Mouse (Mus musculus) limb, embryonic 11.5 days (tissue): Measurements from ENCODE around the gene Ciao1. TPM values are rescaled to one million over a fixed set of nuclear protein-coding genes. Genes with fewer than 3 reads are reported as not detected.
A peak's percentile ranks its signal among the peaks of the same experiment; 100 is the strongest.

ENCODE experiments used
- ATAC-seq: fragments of 200-750 bp; cut with Nextera tagmentation; 2 replicates; pipeline ENCODE4 v1.8.0; 2017; ENCODE audit warnings: low read depth; ENCODE audit not compliant: insufficient number of reproducible peaks, low FRiP score, low TSS enrichment
- DNase-seq: peaks from one replicate; pipeline ENCODE4 v3.0.0-alpha.2; 2015; ENCODE audit warnings: low spot score
- H3K27ac ChIP-seq: fragments of 300-500 bp; sonication (generic); replicated peaks from 2 replicates; pipeline ENCODE4 v1.5.1; 2014; ENCODE audit warnings: low read depth, mild to moderate bottlenecking, low read length
- H3K27me3 ChIP-seq: fragments of 300-500 bp; sonication (generic); 2 replicates; pipeline ENCODE4 v1.6.1; 2014; ENCODE audit warnings: mild to moderate bottlenecking, low read length, mixed read lengths; ENCODE audit not compliant: control insufficient read depth, insufficient read depth
- H3K36me3 ChIP-seq: fragments of 300-500 bp; sonication (generic); 2 replicates; pipeline ENCODE4 v1.6.1; 2014; ENCODE audit warnings: mild to moderate bottlenecking, low read length, moderate library complexity, mixed read lengths; ENCODE audit not compliant: control insufficient read depth, insufficient read depth
- H3K4me1 ChIP-seq: fragments of 300-500 bp; sonication (generic); 2 replicates; pipeline ENCODE4 v1.6.1; 2014; ENCODE audit warnings: low read length, mixed read lengths; ENCODE audit not compliant: control insufficient read depth, insufficient read depth
- H3K4me2 ChIP-seq: fragments of 300-500 bp; sonication (generic); 2 replicates; pipeline ENCODE4 v1.6.1; 2014; ENCODE audit warnings: low read depth, mild to moderate bottlenecking, moderate library complexity; ENCODE audit not compliant: severe bottlenecking
- H3K4me3 ChIP-seq: fragments of 300-500 bp; sonication (generic); 2 replicates; pipeline ENCODE4 v1.5.1; 2014; ENCODE audit warnings: low read depth, low read length
- H3K9ac ChIP-seq: fragments of 300-500 bp; sonication (generic); 2 replicates; pipeline ENCODE4 v1.6.1; 2014; ENCODE audit warnings: mild to moderate bottlenecking, low read length
- H3K9me3 ChIP-seq: fragments of 300-500 bp; sonication (generic); 2 replicates; pipeline ENCODE4 v1.6.1; 2016; ENCODE audit warnings: low read length; ENCODE audit not compliant: control insufficient read depth
- WGBS: fragments of 180-500 bp; shearing (Covaris S2); extraction: QIAGEN DNeasy Blood & Tissue Kit; methylation state at CpG from one replicate; pipeline ENCODE4 v1.1.7; 2014; 5-methylcytosine and 5-hydroxymethylcytosine counted together
- polyA plus RNA-seq: library from polyadenylated mRNA; unstranded; fragments of >200 nt; fragmentation: Nextera tagmentation; extraction: Ambion mirVana; gene quantifications from 2 replicates; pipeline ENCODE4 v1.2.1, GENCODE M21; 2014

Gene Ciao1
- polyA plus RNA-seq, 1 experiment from 2014 or later = 61.2 TPM

GRCm38 (mm10) chr2:127252787-127253186 lies 5.2 kb upstream of the Ciao1 start:
- Histone ChIP-seq H3K4me2 (no peak overlapping the region), H3K27ac (no peak overlapping the region), H3K9me3 (no peaks in the 10 kb centered on the region), H3K4me1 (0 out of 2 replicates have a peak, but pooled peaks cover 5% of the 10 kb centered on the region), H3K27me3 (no peaks in the 10 kb centered on the region), H3K4me3 (no peak overlapping the region), H3K36me3 (peaks cover 3% of the 10 kb centered on the region; the same call in 1 of the 2 replicates), H3K9ac (no peak overlapping the region)
- DNase-seq = no peak
- 74% methylated on average over 5 of the region's 5 CpGs for WGBS
- no peak for ATAC-seq

GRCm38 (mm10) chr2:127251880-127252527 lies 4.4 kb upstream of the Ciao1 start:
- H3K4me2 ChIP-seq = no peak overlapping the region

GRCm38 (mm10) chr2:127251457-127251856 lies 3.8 kb upstream of the Ciao1 start:
- no peaks in the 10 kb centered on the region for H3K36me3 ChIP-seq
- no peak overlapping the region for H3K27ac ChIP-seq
- H3K4me3 ChIP-seq = no peak overlapping the region
- no peaks in the 10 kb centered on the region for H3K27me3 ChIP-seq
- DNase-seq (no peak), ATAC-seq (no peak)
- 0 out of 2 replicates have a peak, but pooled peaks cover 5% of the 10 kb centered on the region for H3K4me1 ChIP-seq
- no peaks in the 10 kb centered on the region for H3K9me3 ChIP-seq
- no peak overlapping the region for H3K9ac ChIP-seq
- 88% methylated on average over 3 of the region's 3 CpGs for WGBS
- no peak overlapping the region for H3K4me2 ChIP-seq

More at GRCm38 (mm10) chr2:127251880-127252527, 4.4 kb upstream of the Ciao1 start:
- no peak overlapping the region for H3K9ac ChIP-seq
- 64% methylated on average over 3 of the region's 3 CpGs for WGBS
- H3K4me1 ChIP-seq = 0 out of 2 replicates have a peak, but pooled peaks cover 5% of the 10 kb centered on the region
- no peaks in the 10 kb centered on the region for H3K9me3 ChIP-seq
- H3K27me3 ChIP-seq = no peaks in the 10 kb centered on the region
- no peak for ATAC-seq
- no peak overlapping the region for H3K4me3 ChIP-seq
- no peak overlapping the region for H3K27ac ChIP-seq
- H3K36me3 ChIP-seq = peaks cover 3% of the 10 kb centered on the region; the same call in 1 of the 2 replicates
- DNase-seq = no peak

- ATAC-seq (no peak), DNase-seq (no peak)
- Histone ChIP-seq H3K27ac (no peak overlapping the region), H3K4me3 (no peak overlapping the region), H3K4me1 (0 out of 2 replicates have a peak, but pooled peaks cover 5% of the 10 kb centered on the region), H3K9ac (no peak overlapping the region), H3K27me3 (no peaks in the 10 kb centered on the region), H3K9me3 (no peaks in the 10 kb centered on the region), H3K4me2 (no peak overlapping the region), H3K36me3 (peaks cover 5% of the 10 kb centered on the region; the same call in 1 of the 2 replicates)
- 90% methylated on average over 9 of the region's 9 CpGs for WGBS
Observed at GRCm38 (mm10) chr2:127250291-127251008, 2.8 kb upstream of the Ciao1 start.

- Histone ChIP-seq H3K9ac (peak overlapping the region; percentile 66), H3K27ac (no peak overlapping the region), H3K4me2 (peak overlapping the region; percentile 97), H3K36me3 (peaks cover 7% of the 10 kb centered on the region; the same call in 1 of the 2 replicates), H3K9me3 (no peaks in the 10 kb centered on the region), H3K4me3 (peak overlapping the region; percentile 72), H3K4me1 (0 out of 2 replicates have a peak, but pooled peaks cover 5% of the 10 kb centered on the region), H3K27me3 (no peaks in the 10 kb centered on the region)
- under 1% methylated on average over 38 of the region's 39 CpGs for WGBS
- ATAC-seq (peak; percentile 57), DNase-seq (peak; percentile 48)
Observed at GRCm38 (mm10) chr2:127248334-127249004, 853 bp upstream of the Ciao1 start.

- H3K36me3 ChIP-seq = peaks cover 38% of the 10 kb centered on the region
- no peaks in the 10 kb centered on the region for H3K27me3 ChIP-seq
- no peak overlapping the region for H3K27ac ChIP-seq
- no peaks in the 10 kb centered on the region for H3K9me3 ChIP-seq
- H3K4me1 ChIP-seq = no peaks in the 10 kb centered on the region
- H3K4me3 ChIP-seq = no peak overlapping the region
- no peak overlapping the region for H3K9ac ChIP-seq
- WGBS = 92% methylated on average over 2 of the region's 2 CpGs
- H3K4me2 ChIP-seq = no peak overlapping the region
- no peak for DNase-seq
- no peak for ATAC-seq
Observed at GRCm38 (mm10) chr2:127240065-127240464, 7.6 kb downstream of the Ciao1 start.

GRCm38 (mm10) chr2:127237897-127238610 lies 9.6 kb downstream of the Ciao1 start:
- no peak overlapping the region for H3K4me3 ChIP-seq
- no peaks in the 10 kb centered on the region for H3K27me3 ChIP-seq
- 95% methylated on average over 11 of the region's 11 CpGs for WGBS
- DNase-seq (no peak), ATAC-seq (no peak)
- peaks cover 43% of the 10 kb centered on the region for H3K36me3 ChIP-seq
- no peaks in the 10 kb centered on the region for H3K4me1 ChIP-seq
- H3K9me3 ChIP-seq = no peaks in the 10 kb centered on the region
- H3K9ac ChIP-seq = no peak overlapping the region
- no peak overlapping the region for H3K27ac ChIP-seq
- H3K4me2 ChIP-seq = no peak overlapping the region

GRCm38 (mm10) chr2:127225261-127225660 lies 22.4 kb downstream of the Ciao1 start:
- no peak overlapping the region for H3K27ac ChIP-seq
- H3K4me1 ChIP-seq = no peaks in the 10 kb centered on the region
- ATAC-seq (no peak), DNase-seq (no peak)
- H3K36me3 ChIP-seq = peaks cover 63% of the 10 kb centered on the region
- H3K4me2 ChIP-seq = no peak overlapping the region
- 93% methylated on average over 3 of the region's 3 CpGs for WGBS
- no peaks in the 10 kb centered on the region for H3K9me3 ChIP-seq
- H3K9ac ChIP-seq = no peak overlapping the region
- no peak overlapping the region for H3K4me3 ChIP-seq
- no peaks in the 10 kb centered on the region for H3K27me3 ChIP-seq
